11 mouse cellular contexts compared by ENCODE assay signal in genomic region chr2:53437046-53437815, GRCm38 (mm10).
DNase-seq lines count a peak whose midpoint lies in the region; ATAC-seq lines count a peak whose summit lies in the region.
"Had no signal": no experiment of that assay in that cellular context is flagged by ENCODE, and none has a peak within 500 bp of the region (broad histone marks: within the 10 kb centered on the region; RNA-seq: fewer than 3 reads in every experiment).

No protein-coding gene starts in this region.

- no peak overlapping the region for H3K9ac ChIP-seq in midbrain, embryonic 13.5 days (replicated peaks)
- no peak overlapping the region for H3K9ac ChIP-seq in heart, embryonic 11.5 days (ENCODE audit: low read depth, low read length)
- H3K9ac ChIP-seq: heart, embryonic 15.5 days had no signal

- intact Hi-C loops in left cerebral cortex, postnatal 36 days (cut with DNase I), result no loop called here

- no peaks in the 10 kb centered on the region for H3K27me3 ChIP-seq in midbrain, embryonic 13.5 days
- H3K27me3 ChIP-seq in midbrain, embryonic 10.5 days (ENCODE audit: low read depth, poor library complexity, severe bottlenecking), result no peaks in the 10 kb centered on the region
- H3K27me3 ChIP-seq in heart, embryonic 11.5 days (ENCODE audit: control insufficient read depth, insufficient read depth, low read length), result no peaks in the 10 kb centered on the region
- H3K27me3 ChIP-seq: heart, embryonic 15.5 days had no signal

- peak overlapping the region; percentile 52 for H3K27ac ChIP-seq in midbrain, embryonic 13.5 days
- no peak overlapping the region for H3K27ac ChIP-seq in midbrain, embryonic 10.5 days (replicated peaks)
- H3K27ac ChIP-seq in heart, embryonic 11.5 days (ENCODE audit: low read depth, low read length), result no peak overlapping the region
- H3K27ac ChIP-seq: heart, embryonic 15.5 days had no signal

- H3K36me3 ChIP-seq in midbrain, embryonic 13.5 days, result no peaks in the 10 kb centered on the region
- H3K36me3 ChIP-seq in midbrain, embryonic 10.5 days, result no peaks in the 10 kb centered on the region
- H3K36me3 ChIP-seq in heart, embryonic 11.5 days (ENCODE audit: control insufficient read depth, insufficient read depth, low read length), result no peaks in the 10 kb centered on the region
- H3K36me3 ChIP-seq: heart, embryonic 15.5 days had no signal

- H3K4me1 ChIP-seq in midbrain, embryonic 13.5 days (replicated peaks), result peaks cover 9% of the 10 kb centered on the region; the same call in 1 of the 2 replicates
- no peaks in the 10 kb centered on the region for H3K4me1 ChIP-seq in midbrain, embryonic 10.5 days
- H3K4me1 ChIP-seq in heart, embryonic 11.5 days (ENCODE audit: control insufficient read depth, insufficient read depth, low read length), result no peaks in the 10 kb centered on the region
- H3K4me1 ChIP-seq: heart, embryonic 15.5 days had no signal

- H3K4me2 ChIP-seq in midbrain, embryonic 13.5 days (replicated peaks), result no peak overlapping the region
- no peak overlapping the region for H3K4me2 ChIP-seq in heart, embryonic 11.5 days
- H3K4me2 ChIP-seq: heart, embryonic 15.5 days had no signal

- H3K9me3 ChIP-seq in midbrain, embryonic 13.5 days, result no peaks in the 10 kb centered on the region
- no peaks in the 10 kb centered on the region for H3K9me3 ChIP-seq in midbrain, embryonic 10.5 days (replicated peaks)
- no peaks in the 10 kb centered on the region for H3K9me3 ChIP-seq in heart, embryonic 11.5 days (replicated peaks; ENCODE audit: control insufficient read depth, low read length)
- H3K9me3 ChIP-seq: heart, embryonic 15.5 days had no signal

- 50% methylated on average over 5 of the region's 5 CpGs for WGBS in midbrain, embryonic 13.5 days
- 88% methylated on average over 5 of the region's 5 CpGs for WGBS in midbrain, embryonic 10.5 days
- WGBS in heart, embryonic 11.5 days (ENCODE audit: insufficient replicate concordance), result 67% methylated on average over 5 of the region's 5 CpGs

- peak; percentile 91 for ATAC-seq in midbrain, embryonic 13.5 days
- no peak for ATAC-seq in heart, embryonic 11.5 days (replicated peaks; ENCODE audit: insufficient number of reproducible peaks, low FRiP score, low TSS enrichment)

- DNase-seq in midbrain, embryonic 10.5 days (ENCODE audit: low spot score), result no peak
- peak; percentile 10 to 16 for DNase-seq in frontal cortex, postnatal 36 days (ENCODE audit: low spot score in 2 of 2)
- peak; percentile 7 to 18 for DNase-seq in left cerebral cortex, postnatal 36 days (ENCODE audit: low spot score in 2 of 2)
- peak; percentile 27 for DNase-seq in right cerebral cortex, postnatal 4 days
- no peak for DNase-seq in heart, adult 18-20 months
- no peak for DNase-seq in kidney, postnatal 36 days
- DNase-seq: embryo, embryonic 11 days; lung, postnatal 4 days had no signal

- no peak overlapping the region for H3K4me3 ChIP-seq in midbrain, embryonic 13.5 days (replicated peaks)
- no peak overlapping the region for H3K4me3 ChIP-seq in midbrain, embryonic 10.5 days
- no peak overlapping the region for H3K4me3 ChIP-seq in heart, embryonic 11.5 days (ENCODE audit: low read depth, low read length)
- H3K4me3 ChIP-seq: heart, embryonic 15.5 days had no signal

Comparison
In these comparisons a context has a peak if more than half of its experiments do, and no peak if none do; other contexts are left out.
1. DNase-seq: peak in frontal cortex, postnatal 36 days (2 of 2), left cerebral cortex, postnatal 36 days (2 of 2) and right cerebral cortex, postnatal 4 days (single experiment); none in midbrain, embryonic 10.5 days (single experiment), heart, adult 18-20 months (0 of 2) and kidney, postnatal 36 days (0 of 2).